Mouse (Mus musculus) embryonic fibroblast, embryonic 13.5 days (primary cell): ENCODE data around the gene Fam173a.

Source experiments
- CTCF ChIP-seq: IDR thresholded peaks from 2 replicates; pipeline ENCODE4 v1.5.1; 2011; ENCODE audit warnings: mild to moderate bottlenecking, control low read depth, low read length, moderate library complexity, borderline replicate concordance; ENCODE audit not compliant: insufficient read depth
- POLR2A ChIP-seq: IDR thresholded peaks from 2 replicates; pipeline ENCODE4 v1.6.1; 2011; ENCODE audit warnings: low read depth, mild to moderate bottlenecking, control low read depth, low read length, moderate library complexity

- TF ChIP-seq CTCF (no peak), POLR2A (no peak)
Measured at GRCm38 (mm10) chr17:25825311-25825710, 32.6 kb upstream of the Fam173a start.
